Mouse (Mus musculus) lung, adult 2 months (tissue): ENCODE measurements around the gene Nudt3. TPM values are rescaled to one million over a fixed set of nuclear protein-coding genes. Genes with fewer than 3 reads are reported as not detected.
A peak's percentile ranks its signal among the peaks of the same experiment; 100 is the strongest.

Experiments
- DNase-seq: peaks from one replicate; pipeline ENCODE4 v3.0.0; 2022
- H3K4me1 ChIP-seq: fragments of 200-500 bp; 2 replicates; pipeline ENCODE4 v1.6.1; 2011; ENCODE audit warnings: low read length; ENCODE audit not compliant: control insufficient read depth, insufficient read depth
- H3K4me3 ChIP-seq: fragments of 200-500 bp; replicated peaks from 2 replicates; pipeline ENCODE3; 2011; ENCODE audit warnings: low read depth, mild to moderate bottlenecking, control low read depth, low read length; ENCODE audit errors: extremely low read depth
- CTCF ChIP-seq: fragments of 200-500 bp; IDR thresholded peaks from 2 replicates; pipeline ENCODE4 v1.5.1; 2011; ENCODE audit warnings: mild to moderate bottlenecking, low read length, control low read depth; ENCODE audit not compliant: insufficient read depth
- POLR2A ChIP-seq: fragments of 200-500 bp; IDR thresholded peaks from 2 replicates; pipeline ENCODE4 v1.6.1; 2011; ENCODE audit warnings: low read depth, mild to moderate bottlenecking, control low read depth, low read length, borderline replicate concordance; ENCODE audit errors: extremely low read depth
- WGBS: fragments of 180-500 bp; shearing (Covaris S2); methylation state at CpG from one replicate; pipeline ENCODE4 v1.1.7; 2018; 5-methylcytosine and 5-hydroxymethylcytosine counted together
- polyA plus RNA-seq: library from polyadenylated mRNA; depleted of rRNA; stranded (reverse); fragments of >200 nt; gene quantifications from 2 replicates; pipeline ENCODE4 v1.2.3, GENCODE M21; 2012

The Nudt3 gene
- polyA plus RNA-seq, 1 experiment = 60.4 TPM

GRCm38 (mm10) chr17:27557927-27558661 is 65.2 kb downstream of the Nudt3 start:
- Histone ChIP-seq H3K4me3 (peak overlapping the region; percentile 39), H3K4me1 (no peaks in the 10 kb centered on the region)
- TF ChIP-seq CTCF (no peak), POLR2A (no peak)
- WGBS = 34% methylated on average over 14 of the region's 14 CpGs
- DNase-seq = no peak

GRCm38 (mm10) chr17:27557181-27557926 is 65.9 kb downstream of the Nudt3 start:
- Histone ChIP-seq H3K4me3 (peak overlapping the region; percentile 69), H3K4me1 (no peaks in the 10 kb centered on the region)
- TF ChIP-seq CTCF (no peak), POLR2A (no peak)
- DNase-seq = peak; percentile 38
- 2% methylated on average over 72 of the region's 75 CpGs for WGBS

GRCm38 (mm10) chr17:27556315-27557011 is 66.8 kb downstream of the Nudt3 start, which contains the start of gene Hmga1:
TSS of gene Hmga1 (plus strand) at chr17:27556497.
- Histone ChIP-seq H3K4me1 (no peaks in the 10 kb centered on the region), H3K4me3 (peak within 1 kb of the TSS; percentile 69)
- peak; percentile 87; the same call in 1 of the 2 replicates for TF ChIP-seq POLR2A
- no peak for TF ChIP-seq CTCF
- peak; percentile 84 for DNase-seq
- under 1% methylated on average over 77 of the region's 79 CpGs for WGBS

GRCm38 (mm10) chr17:27555512-27556172 is 67.7 kb downstream of the Nudt3 start:
- TF ChIP-seq POLR2A (no peak), CTCF (no peak)
- Histone ChIP-seq H3K4me1 (no peaks in the 10 kb centered on the region), H3K4me3 (peak overlapping the region; percentile 43)
- peak; percentile 66 for DNase-seq
- WGBS = under 1% methylated on average over 55 of the region's 55 CpGs

GRCm38 (mm10) chr17:27555075-27555511 is 68.2 kb downstream of the Nudt3 start:
- TF ChIP-seq CTCF (no peak), POLR2A (no peak)
- WGBS = 2% methylated on average over 33 of the region's 39 CpGs
- H3K4me1 ChIP-seq = no peaks in the 10 kb centered on the region

GRCm38 (mm10) chr17:27554062-27554960 is 69.0 kb downstream of the Nudt3 start:
- TF ChIP-seq POLR2A (no peak), CTCF (no peak)
- Histone ChIP-seq H3K4me1 (no peaks in the 10 kb centered on the region), H3K4me3 (no peak overlapping the region)
- WGBS = 69% methylated on average over 20 of the region's 20 CpGs
- no peak for DNase-seq

More at GRCm38 (mm10) chr17:27555075-27555511, 68.2 kb downstream of the Nudt3 start:
- peak overlapping the region; percentile 44 for H3K4me3 ChIP-seq
- DNase-seq = peak; percentile 52

GRCm38 (mm10) chr17:27552215-27553201 is 70.8 kb downstream of the Nudt3 start:
- 60% methylated on average over 23 of the region's 23 CpGs for WGBS
- no peaks in the 10 kb centered on the region for H3K4me1 ChIP-seq
- no peak for DNase-seq
- TF ChIP-seq POLR2A = no peak
- no peak for TF ChIP-seq CTCF
- no peak overlapping the region for H3K4me3 ChIP-seq
